Mouse (Mus musculus) cerebellum, postnatal 10 days (tissue): ENCODE results near the gene Pnmal1.

Source experiments
- DNase-seq, 2 experiments: peaks; one replicate each; pipeline ENCODE4 v3.0.0; 2021; ENCODE audit warnings: mixed read lengths in 2 of 2

The Pnmal1 gene

GRCm38 (mm10) chr7:16924037-16924834 lies 35.2 kb upstream of the Pnmal1 start, which contains the start of gene Calm3:
Gene Calm3, minus strand, starts transcription at chr7:16924114.
- DNase-seq: peak; percentile 99 to 100

- DNase-seq: no peak
Observed at GRCm38 (mm10) chr7:16928341-16928740, 31.1 kb upstream of the Pnmal1 start.

- peak; percentile 88 to 91 for DNase-seq
Observed at GRCm38 (mm10) chr7:16930850-16931249, 28.6 kb upstream of the Pnmal1 start.

- DNase-seq: peak; percentile 94 to 96
Observed at GRCm38 (mm10) chr7:16931968-16932627, 27.4 kb upstream of the Pnmal1 start.

- DNase-seq: peak; percentile 87 to 91
Observed at GRCm38 (mm10) chr7:16932704-16933577, 26.5 kb upstream of the Pnmal1 start.

- peak; percentile 56 to 77 for DNase-seq
Observed at GRCm38 (mm10) chr7:16937312-16937711, 22.2 kb upstream of the Pnmal1 start.

- peak; percentile 82 to 86 for DNase-seq
Observed at GRCm38 (mm10) chr7:16938117-16938791, 21.2 kb upstream of the Pnmal1 start.

GRCm38 (mm10) chr7:16940292-16940691 lies 19.2 kb upstream of the Pnmal1 start:
- no peak for DNase-seq

- peak in 1 of 2 experiments; percentile 31 for DNase-seq
Observed at GRCm38 (mm10) chr7:16942861-16943260, 16.6 kb upstream of the Pnmal1 start.

- peak; percentile 96 to 97 for DNase-seq
Observed at GRCm38 (mm10) chr7:16944061-16944807, 15.2 kb upstream of the Pnmal1 start, which contains the start of gene Pnmal2. Gene Pnmal2, plus strand, starts transcription at chr7:16944682.

GRCm38 (mm10) chr7:16944808-16945315 lies 14.6 kb upstream of the Pnmal1 start:
- no peak for DNase-seq

- DNase-seq: peak; percentile 80 to 83
Observed at GRCm38 (mm10) chr7:16945419-16945818, 14.1 kb upstream of the Pnmal1 start.

- DNase-seq: peak; percentile 88 to 89
Observed at GRCm38 (mm10) chr7:16946441-16947348, 12.8 kb upstream of the Pnmal1 start.

GRCm38 (mm10) chr7:16947349-16947895 lies 12.1 kb upstream of the Pnmal1 start:
- peak; percentile 75 to 80 for DNase-seq

GRCm38 (mm10) chr7:16947959-16948361 lies 11.5 kb upstream of the Pnmal1 start:
- peak; percentile 83 to 86 for DNase-seq

GRCm38 (mm10) chr7:16948923-16949458 lies 10.5 kb upstream of the Pnmal1 start:
- DNase-seq: peak; percentile 53 to 57

- peak; percentile 93 to 94 for DNase-seq
Observed at GRCm38 (mm10) chr7:16949908-16950841, 9.3 kb upstream of the Pnmal1 start.
